Mouse (Mus musculus): ENCODE results near the gene Tmem240.
"Not testable (repeated sequence)": the region's sequence is repeated elsewhere in the genome, so short reads cannot be mapped to it uniquely, and the experiment has no call there.

The Tmem240 gene

DNA sequence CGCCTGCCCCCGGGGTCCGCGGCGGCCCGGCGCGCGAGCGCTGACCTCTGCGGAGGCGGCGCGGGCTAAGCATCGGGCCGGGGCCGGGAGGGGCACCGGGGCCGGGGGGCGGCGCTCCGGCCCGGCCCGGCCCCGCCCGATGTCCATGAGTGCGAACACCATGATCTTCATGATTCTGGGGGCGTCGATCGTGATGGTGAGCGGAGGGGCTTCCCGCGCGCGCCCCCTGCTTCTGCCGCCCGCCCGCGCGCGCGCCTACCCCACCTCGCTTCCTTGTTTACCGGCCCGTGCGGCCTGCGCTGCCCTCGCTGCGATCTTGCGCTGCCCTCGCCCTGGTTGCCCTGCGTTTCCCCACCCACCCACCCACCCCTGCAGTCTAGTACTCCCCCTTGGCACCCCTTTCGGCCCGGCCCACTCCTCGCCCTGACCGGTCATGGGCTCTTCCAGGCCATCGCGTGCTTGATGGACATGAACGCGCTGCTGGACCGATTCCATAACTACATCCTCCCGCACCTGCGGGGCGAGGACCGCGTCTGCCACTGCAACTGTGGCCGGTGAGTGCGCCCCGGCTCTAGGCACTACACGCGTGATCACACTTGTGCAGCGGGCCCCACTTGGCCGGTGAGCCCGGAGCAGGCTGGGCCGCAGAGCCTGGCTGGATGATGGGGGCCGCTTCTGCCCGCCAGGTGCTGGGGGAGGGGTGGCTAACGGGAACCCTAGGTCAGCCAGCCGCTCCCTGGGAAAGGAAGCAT is 527 bp downstream of the Tmem240 start:
- peak; percentile 18 to 38 for DNase-seq (ENCODE audit: low spot score in 2 of 2)

DNA sequence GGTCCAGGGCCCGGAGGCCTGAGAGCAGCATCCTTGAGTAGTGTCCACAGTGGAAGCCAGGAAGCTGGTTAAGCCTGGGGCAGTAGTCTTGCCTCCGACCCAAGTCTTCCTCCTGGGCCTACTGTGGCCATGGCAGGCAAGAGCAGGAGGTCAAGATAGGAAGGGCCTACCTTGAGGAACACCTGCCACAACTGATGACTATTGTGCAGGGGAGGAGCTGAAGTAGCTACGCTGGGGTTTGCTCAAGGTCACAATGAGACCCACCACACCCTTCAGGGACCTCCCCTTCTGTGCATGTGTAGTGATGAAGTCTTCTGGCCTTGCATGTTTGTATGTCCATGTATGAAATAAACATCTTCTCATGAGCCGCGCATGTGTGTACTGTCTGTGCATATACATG is 1.2 kb downstream of the Tmem240 start:
- no peak for DNase-seq (ENCODE audit: low spot score in 2 of 2)

DNA sequence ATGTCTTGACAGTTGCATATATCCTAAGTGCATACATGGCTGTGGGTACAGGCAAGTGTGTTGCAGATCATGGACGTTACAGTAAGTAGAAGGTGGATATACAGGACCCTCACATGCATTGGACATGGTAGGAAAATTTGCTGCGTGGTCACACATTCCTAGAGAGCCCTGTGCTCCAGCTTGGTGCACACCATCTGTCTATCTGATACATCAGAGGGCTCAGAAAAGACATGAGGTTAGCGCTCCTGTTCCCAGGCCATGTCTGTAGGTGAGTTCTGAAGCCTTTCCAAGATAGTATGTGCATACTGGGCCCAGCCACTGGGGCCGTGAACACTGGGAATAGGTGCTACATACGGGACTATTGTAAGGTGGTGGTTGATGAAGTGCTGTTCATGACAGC is 1.8 kb downstream of the Tmem240 start:
- no peak for DNase-seq (ENCODE audit: low spot score in 2 of 2)

DNA sequence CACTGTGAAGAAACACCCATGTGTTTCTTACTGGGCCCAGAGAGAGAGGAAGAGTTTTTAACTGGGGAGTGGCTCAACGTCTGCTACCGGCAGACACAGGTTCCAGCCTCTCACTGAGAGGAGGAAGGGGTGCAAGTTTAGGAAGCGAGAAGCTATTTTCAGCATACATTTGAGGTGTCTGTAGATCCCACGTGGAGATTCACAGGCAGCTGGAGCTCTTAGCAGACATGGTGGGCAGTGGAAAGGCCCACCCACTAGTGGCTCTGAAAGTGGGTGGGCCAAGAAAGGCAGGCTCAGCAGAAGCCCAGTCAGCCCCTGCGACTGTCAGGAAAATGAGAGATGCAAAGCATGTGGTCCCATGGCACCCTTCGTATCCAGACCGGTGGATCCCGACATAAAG is 3.7 kb downstream of the Tmem240 start:
- DNase-seq (ENCODE audit: low spot score in 2 of 2), result no peak

DNA sequence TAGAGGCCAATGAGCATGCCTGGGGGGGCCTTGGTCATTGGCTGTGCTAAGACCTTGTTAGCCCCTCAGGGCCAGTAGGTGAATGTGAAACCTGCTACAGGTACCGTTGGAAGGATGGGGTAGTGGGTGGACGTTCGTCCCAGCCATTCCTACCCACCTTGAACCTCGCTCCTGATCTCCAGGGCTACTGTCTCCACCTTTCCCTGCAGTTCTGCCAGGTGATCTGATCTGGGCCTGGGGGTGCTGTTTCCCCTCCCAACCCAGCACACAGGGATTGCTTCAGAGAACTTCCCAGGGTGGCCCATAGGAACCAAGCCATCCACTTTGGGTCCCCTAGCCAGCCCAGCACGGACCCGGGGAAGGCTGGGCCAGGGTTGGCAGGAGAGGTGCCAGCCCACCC is 4.6 kb downstream of the Tmem240 start:
- DNase-seq (ENCODE audit: low spot score in 2 of 2), result no peak

DNA sequence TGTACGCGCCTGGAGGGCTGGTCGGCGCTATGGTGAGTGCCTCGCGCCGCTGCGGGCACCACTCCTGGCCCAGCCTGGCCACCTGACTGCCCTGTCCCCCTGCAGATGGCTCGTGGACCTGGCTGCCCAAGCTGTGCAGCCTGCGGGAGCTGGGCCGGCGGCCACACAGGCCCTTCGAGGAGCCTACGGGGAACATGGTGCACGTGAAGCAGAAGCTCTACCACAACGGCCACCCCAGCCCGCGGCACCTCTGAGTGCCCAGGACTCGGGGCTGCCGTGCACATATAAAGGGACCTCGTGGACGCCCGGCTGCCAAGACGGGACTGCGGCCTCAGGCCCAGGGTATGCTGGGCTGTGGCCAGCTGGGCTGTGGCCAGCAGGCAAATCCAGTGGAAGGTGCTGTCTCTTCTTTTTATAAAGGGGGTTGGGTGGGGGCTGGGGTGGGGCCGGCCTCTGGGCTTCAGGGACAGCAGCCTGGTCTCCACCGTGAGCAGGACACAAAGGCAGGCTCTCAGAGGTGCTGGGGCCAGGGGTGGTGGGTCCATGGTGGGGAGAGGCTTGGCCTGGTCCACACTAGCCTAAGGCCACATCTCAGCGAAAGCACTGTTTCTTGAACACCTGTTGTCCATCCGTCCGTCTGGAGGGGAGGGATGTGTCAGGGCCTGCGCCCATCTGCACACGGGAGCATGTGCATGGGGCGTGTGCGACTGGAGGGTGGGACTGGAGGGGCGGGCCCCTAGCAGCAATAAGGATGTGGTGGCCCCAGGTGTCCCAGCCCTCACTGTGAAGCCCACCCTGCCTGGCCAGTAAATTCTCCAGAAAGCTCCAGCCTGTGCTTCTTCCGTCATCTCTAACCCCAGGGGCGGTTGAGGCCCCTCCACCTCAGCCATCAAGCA is 5.4 kb downstream of the Tmem240 start:
- no peak for DNase-seq (ENCODE audit: low spot score in 2 of 2)

DNA sequence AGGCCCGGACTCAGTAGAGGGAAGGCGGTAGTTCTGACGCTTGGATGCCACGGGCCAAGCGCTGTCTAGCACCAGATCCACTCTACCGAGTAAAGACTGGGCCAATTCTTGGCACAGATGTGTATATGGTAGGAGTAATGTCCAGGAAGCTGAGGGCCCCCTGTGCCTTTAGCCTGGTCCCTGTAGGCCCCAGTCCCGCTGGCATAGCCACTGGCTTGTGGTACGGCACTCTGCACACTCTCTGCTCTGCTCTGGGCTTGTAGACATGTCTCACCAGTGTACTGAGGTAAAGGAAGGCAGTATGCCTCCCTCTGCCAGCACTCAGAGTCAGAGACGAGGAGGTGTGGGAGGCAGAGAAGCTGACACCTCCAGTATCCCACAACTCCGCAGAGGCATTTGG is 6.1 kb downstream of the Tmem240 start:
- DNase-seq (ENCODE audit: low spot score in 2 of 2), result not testable (repeated sequence)

DNA sequence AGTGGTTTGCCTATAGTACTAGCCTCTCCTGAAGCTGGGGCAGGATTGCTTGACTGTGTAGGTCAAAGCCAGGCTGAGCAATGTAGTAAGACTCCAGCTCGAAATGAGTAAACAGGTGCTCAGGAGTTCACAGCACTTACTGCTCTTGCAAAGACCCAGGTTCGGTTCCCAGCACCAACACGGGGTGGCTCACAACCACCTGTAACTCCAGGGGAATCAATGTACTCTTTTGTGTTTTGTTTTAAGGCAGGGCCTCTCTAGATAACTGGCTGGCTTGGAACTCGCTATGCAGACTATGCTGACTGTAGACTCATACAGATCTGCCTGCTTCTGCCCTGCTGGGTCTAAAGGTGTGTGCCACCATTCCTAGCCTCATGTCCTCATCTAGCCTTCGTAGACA is 8.1 kb downstream of the Tmem240 start:
- DNase-seq (ENCODE audit: low spot score in 2 of 2), result no peak

DNA sequence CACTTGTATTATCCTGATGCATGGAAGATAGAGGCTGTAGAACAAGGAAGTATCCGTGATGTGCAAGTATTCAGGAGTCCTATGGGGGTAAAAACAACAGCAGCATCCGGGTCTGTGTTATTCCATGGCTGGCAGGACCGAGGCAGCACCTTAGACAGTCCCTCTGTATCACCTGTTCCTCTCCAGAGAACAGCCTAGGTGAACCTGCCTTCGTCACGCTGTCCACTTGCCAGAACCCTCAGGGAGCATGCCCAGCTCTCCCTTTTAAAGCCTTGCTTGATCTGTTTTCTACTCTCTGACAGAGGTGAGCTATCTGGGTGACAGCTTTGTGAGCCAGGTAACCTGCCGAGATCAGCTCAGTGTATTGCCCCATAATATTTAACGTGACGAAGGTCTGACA is 9.9 kb downstream of the Tmem240 start:
- no peak for DNase-seq (ENCODE audit: low spot score in 2 of 2)

DNA sequence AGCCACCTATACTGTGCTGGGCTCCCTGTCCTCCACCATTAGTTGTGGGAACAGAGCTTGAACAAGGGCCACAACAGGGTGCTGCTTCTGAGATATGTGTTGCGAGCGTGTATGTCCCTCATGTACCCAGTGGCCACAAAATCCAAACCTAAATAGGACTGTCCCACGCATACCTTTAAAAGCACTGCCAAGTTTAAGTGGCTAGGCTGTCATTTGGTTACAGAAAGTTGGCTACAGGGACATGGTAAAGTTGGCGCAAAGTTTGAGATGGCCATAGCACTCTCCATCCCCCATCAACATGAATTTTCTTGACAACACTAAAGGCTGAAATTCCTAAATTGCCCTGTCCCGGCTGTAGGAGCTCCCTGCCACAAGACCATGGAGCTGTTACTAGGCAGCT is 10.5 kb downstream of the Tmem240 start:
- DNase-seq (ENCODE audit: low spot score in 2 of 2), result no peak

DNA sequence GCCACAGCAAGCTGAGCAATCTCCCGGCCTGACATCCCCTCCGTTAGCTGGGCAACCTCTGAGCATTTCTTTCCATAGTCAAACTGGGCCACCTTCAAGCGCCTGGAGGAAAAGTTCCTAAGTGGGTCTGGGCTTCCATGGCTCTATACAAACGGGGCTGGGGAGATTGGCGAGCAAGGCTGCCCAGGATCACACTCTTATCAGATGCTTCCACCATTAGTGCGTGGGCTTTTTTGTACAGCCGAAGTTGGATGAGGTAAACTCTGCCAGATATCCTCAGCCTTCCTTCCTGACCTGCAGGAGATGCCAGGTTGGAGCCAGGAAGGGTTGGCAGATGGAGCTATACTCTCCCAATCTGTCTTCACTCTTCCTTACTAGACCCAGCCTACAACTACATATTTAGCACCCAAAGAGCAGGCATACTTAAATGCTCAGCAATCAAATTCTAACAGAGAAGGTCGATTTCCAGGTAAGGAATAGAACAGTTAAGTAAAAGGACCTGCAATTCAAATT is 11.5 kb downstream of the Tmem240 start:
- DNase-seq (ENCODE audit: low spot score in 2 of 2), result no peak

DNA sequence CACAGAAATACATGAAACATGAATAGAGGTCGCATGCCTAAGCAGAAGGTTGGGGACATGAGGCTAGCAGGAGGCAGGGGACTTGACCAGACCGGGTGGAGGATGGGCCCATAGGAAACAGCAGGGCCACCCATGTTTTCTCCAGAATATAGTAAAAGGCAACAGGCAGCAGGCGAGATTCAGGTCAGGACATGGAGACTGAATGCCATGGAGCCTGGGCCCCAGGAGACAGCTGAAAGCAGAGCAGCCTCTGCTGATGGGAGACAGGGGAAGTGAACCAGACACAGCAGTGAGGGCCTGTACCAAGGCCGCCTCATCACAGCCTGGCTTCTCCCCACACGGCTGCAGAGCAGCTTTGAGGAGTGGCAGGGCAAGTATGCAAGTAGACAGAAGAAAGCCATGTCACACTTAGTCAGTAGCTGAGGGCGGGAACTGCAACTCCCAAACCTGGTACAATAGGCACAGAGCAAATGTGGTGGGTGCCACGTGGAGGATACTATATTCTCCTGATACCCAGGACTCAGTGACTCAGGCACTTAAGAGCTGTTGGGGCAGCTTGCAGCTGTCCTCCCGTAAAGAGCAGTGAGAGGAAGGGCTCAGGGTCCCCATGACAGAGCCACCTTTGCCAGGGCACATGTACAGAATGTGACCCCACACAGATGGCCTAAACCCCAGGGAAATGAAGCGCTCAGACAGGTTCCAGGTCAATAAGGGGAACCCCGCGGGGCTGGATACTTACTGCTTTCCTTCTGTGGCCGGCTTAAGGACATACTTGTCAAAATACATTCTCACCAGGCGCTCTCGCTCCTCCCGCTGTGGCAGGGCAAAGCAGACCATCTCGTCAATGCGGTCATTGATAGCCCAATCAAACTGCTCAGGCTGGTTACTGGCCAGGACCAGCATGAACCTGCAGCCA is 12.2 kb downstream of the Tmem240 start:
- no peak for DNase-seq (ENCODE audit: low spot score in 2 of 2)

DNA sequence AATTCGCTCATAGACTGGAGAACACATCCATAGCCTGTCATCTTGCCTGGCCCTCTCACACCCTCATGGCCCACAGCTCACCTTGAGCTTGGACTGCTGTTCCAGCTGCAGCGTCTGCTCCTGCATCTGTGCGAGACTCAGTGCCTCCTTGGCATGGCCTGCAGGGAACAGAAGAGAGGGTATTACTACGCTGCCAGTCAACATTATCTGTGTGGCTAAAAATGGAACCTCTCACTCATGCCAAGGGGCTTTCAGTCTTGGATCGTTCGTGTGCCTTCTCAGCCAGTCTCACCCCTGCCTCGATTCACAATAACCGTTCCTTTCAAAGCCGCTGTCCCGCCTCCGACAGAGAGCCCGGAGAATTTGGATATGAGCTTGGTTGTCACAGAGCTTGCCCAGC is 22.4 kb downstream of the Tmem240 start:
- DNase-seq (ENCODE audit: low spot score in 2 of 2), result no peak

DNA sequence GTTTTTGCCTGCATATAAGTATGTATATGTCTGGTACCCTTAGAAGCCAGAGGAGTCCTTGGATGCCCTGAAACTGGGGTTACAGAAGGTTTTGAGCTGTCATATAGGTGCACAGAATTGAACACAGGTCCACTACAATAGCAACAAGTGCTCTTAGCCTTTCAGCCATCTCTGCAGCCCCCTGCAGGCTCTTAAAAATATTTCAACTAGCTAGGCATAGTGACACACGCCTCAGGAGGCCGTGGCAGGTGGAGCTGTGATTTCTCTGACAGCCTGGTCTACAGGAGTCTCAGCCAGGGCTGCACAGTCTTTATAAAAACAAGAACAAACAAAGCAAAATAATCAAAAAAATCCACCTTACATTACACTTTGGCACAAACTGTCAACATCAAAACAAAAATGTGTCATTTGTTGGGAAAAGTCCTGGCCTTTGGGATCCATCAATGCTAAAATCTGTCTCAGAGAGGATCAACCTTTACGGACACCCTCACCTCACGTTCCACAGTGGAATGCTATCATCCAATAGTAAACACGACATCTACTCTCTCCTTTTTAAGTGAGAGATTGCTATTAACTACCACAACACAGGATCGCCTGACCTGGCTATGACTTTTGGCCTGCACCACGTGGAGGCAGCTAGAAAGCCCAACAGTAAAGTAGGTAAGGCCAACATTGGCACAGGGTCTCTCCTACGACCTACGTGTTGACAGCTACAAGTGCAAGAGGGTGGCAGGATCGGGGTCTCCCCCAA is 25.4 kb downstream of the Tmem240 start:
- DNase-seq (ENCODE audit: low spot score in 2 of 2), result peak; percentile 41 to 54

DNA sequence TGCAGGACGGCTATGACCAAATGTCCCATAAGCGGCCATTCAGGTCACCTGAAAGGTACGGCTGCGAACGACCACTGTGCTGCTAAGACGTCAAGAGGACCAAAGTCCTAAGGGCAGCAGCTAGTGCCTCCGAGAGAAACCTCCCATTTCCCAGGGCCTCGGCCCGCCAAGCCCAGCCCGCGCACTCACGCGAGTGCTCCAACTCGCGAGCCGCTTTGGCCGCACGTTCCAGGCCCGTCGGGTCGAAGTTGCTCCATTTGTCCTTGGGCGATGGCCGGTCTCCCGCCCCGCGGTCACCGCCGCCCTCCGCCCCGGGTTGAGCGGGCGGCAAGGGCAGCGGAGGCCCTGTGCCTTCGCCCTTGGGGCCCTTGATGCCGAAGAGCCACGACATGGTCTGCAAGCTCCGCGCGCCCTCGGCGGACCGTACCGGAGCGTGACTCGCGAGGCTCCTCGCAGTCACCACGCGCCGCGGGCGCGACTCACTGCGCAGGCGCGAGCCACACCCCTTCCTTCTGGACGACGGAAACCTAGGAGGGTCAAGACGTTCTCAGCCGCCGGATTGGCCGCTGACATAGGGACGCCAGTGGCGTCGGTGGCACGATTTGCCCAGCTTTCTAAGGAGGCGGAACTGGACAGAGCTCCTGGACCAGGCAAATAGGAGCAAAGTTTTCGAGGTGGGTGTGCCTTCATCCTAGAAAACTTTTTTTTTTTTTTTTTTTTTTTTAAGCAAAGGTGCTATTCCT is 26.2 kb downstream of the Tmem240 start, which contains the start of gene Atad3a:
Atad3a (minus strand) TSS at position 481 of the 743 bp plus-strand sequence.
- peak; percentile 94 to 96 for DNase-seq (ENCODE audit: low spot score in 2 of 2)

DNA sequence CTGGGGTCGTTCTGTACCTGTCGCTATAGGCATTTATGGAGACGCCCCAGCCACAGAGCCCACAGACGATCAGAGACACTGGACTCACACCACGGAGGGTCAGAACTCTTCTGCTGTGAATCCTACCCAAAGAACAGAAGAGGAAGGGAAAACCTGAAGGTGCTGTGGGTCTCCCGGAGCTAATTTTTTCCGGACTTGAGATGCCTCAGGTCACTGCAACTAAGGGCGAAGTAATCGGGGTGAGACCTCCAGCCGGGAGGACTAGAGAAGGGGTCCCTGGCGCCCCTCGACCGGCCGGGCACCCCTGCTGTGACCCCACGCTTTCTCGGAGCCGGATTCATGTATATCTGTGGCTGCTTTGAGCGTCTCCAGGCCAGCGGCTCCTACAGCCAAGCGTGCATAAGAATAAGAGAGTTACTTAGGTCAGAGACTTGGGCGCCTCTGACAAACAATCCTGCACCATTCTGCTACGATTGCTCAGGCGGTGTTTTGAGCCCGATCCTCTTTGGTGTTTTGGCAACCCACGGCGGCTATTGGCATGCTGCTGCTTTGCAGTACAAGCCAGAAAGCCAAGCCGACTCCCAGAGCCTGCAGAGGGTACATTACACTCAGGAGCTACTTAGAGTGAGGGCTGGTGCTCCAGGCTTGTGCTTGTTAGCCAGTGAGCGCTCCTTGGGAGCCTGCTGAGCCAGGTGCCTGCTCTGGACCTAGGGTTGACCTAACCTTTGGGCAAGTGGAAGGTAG is 26.9 kb downstream of the Tmem240 start:
- no peak for DNase-seq (ENCODE audit: low spot score in 2 of 2)

DNA sequence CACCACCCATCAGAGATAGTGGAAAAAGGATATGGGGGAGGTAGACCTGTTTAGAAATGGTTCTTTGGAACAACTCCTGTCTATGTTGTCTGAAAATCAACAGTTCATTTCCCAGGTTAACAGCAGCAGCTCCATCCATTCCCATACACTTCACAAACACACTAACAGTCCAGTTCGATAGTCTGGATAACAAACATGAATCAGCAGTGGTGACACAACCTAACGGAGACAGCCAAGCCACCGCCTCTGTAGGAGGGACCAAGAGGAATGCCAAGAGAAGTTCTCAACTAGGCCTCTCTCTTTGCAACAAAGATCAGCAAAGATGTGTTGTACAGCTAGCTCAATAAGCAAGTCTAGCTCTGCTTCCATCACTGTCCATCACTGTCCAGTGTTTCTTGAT is 27.8 kb downstream of the Tmem240 start:
- no peak for DNase-seq (ENCODE audit: low spot score in 2 of 2)

DNA sequence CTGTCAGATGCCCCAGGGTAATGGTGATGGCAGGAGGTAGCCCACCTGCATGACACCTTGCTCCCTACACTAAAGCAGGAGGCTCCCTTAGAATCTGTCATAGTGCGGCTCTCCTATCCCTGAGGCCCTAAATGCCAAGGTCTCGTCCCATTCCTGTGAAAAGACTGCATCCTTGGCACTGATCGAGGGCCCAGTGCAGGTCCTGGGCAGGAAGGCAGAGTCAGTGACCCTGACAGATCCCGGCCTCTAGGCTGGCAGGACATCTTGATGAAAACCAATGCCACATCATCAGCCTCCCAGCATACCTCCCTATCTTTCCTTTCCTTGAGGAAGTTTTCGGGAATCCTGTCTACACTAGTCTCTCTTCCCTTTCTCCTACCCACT is 34.9 kb downstream of the Tmem240 start:
- DNase-seq (ENCODE audit: low spot score in 2 of 2), result no peak

DNA sequence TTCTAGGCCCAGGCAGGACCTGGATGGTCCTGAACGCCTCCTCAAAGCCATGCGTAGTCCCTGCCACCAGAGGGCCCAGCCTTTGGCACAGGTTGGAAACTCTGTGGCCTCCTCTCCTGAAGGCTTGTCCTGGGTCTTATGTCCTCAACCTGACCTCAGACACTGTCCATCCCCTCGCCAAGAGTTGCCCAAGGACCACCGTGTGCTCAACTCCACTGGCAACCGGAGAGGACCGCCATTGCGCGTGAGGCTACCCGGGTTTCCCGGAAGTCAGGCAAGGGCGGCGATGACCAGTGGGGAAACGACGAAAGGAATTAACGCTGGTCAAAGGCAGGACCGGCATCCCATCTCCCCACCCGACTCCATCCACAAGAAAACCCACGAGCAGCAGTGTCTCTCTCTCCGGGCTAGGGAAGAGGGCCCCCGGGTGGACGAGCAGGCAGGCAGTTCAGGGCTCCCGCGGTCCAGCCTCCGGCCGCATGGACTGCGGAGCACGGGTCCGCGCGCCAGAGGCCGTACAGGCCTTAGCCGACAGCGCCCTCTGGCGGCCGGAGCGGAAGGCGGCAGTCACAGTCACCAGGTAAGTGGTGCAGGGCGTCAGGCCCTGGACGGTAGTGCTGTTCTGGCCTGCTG is 35.4 kb downstream of the Tmem240 start:
- peak; percentile 78 to 86 for DNase-seq (ENCODE audit: low spot score in 2 of 2)
